Mouse (Mus musculus) CH12.LX (cell line): ENCODE data around the gene Rnf26. TPM values are rescaled to one million over a fixed set of nuclear protein-coding genes. Genes with fewer than 3 reads are reported as not detected.

Experiments used
- DNase-seq: peaks from one replicate; pipeline ENCODE4 v3.0.0-alpha.2; 2013; ENCODE audit errors: extremely low read depth
- H3K27ac ChIP-seq: 2 replicates; pipeline ENCODE4 v1.5.1; 2012; ENCODE audit warnings: low read depth, mild to moderate bottlenecking, control low read depth, moderate library complexity; ENCODE audit not compliant: insufficient read depth
- H3K27me3 ChIP-seq: replicated peaks from 2 replicates; pipeline ENCODE3; 2012; ENCODE audit warnings: inconsistent platforms
- H3K36me3 ChIP-seq, 2 experiments: replicated peaks in 1 of 2; 2 replicates each; pipeline versions ENCODE3 to v1.6.1; 2012; ENCODE audit warnings: inconsistent platforms in 1 of 2, low read length in 1 of 2, mild to moderate bottlenecking in 1 of 2, mixed read lengths in 1 of 2, moderate library complexity in 1 of 2; ENCODE audit not compliant: control insufficient read depth in 1 of 2, insufficient read depth in 1 of 2
- H3K4me1 ChIP-seq, 2 experiments: 2 replicates each; pipeline ENCODE4 v1.6.1; 2012; ENCODE audit warnings: inconsistent platforms in 1 of 2, moderate library complexity in 1 of 2; ENCODE audit not compliant: insufficient read depth in 2 of 2, control insufficient read depth in 1 of 2
- H3K4me2 ChIP-seq: 2 replicates; pipeline ENCODE4 v1.6.1; 2012; ENCODE audit warnings: low read depth, mild to moderate bottlenecking, control low read depth; ENCODE audit not compliant: poor library complexity, insufficient read depth, severe bottlenecking
- H3K4me3 ChIP-seq, 3 experiments: fragments of 150-350 bp in 1 of 3; sonication (generic) in 1 of 3; replicated peaks in 1 of 3; 2 replicates each; pipeline versions ENCODE3 to v1.5.1; 2011 to 2012; ENCODE audit warnings: low read depth in 2 of 3, low read length in 2 of 3, mild to moderate bottlenecking in 2 of 3, moderate library complexity in 2 of 3, control low read depth in 1 of 3, improper control_type of control experiment in 1 of 3, inconsistent platforms in 1 of 3, mixed read lengths in 1 of 3; ENCODE audit not compliant: poor library complexity in 1 of 3
- H3K79me2 ChIP-seq: replicated peaks from 2 replicates; pipeline ENCODE4 v1.6.1; 2012; ENCODE audit warnings: mild to moderate bottlenecking, moderate library complexity; ENCODE audit not compliant: control insufficient read depth, poor library complexity, insufficient read depth, severe bottlenecking; ENCODE audit errors: extremely low read depth
- H3K9ac ChIP-seq: 2 replicates; pipeline ENCODE4 v1.6.1; 2012; ENCODE audit warnings: low read depth, mild to moderate bottlenecking, control low read depth, moderate library complexity; ENCODE audit not compliant: insufficient read depth
- H3K9me3 ChIP-seq: replicated peaks from 2 replicates; pipeline ENCODE3; 2012; ENCODE audit warnings: low read length, inconsistent platforms, mixed read lengths
- BHLHE40 ChIP-seq: IDR thresholded peaks from 2 replicates; pipeline ENCODE4 v1.6.1; 2011; ENCODE audit warnings: mild to moderate bottlenecking, low read depth, low read length, improper control_type of control experiment
- CHD1 ChIP-seq: IDR thresholded peaks from 2 replicates; pipeline ENCODE4 v1.6.1; 2012; ENCODE audit warnings: low read depth, low read length, improper control_type of control experiment, inconsistent platforms
- CHD2 ChIP-seq: IDR thresholded peaks from 2 replicates; pipeline ENCODE4 v1.6.1; 2011; ENCODE audit warnings: low read length, improper control_type of control experiment
- CTCF ChIP-seq, 2 experiments: IDR thresholded peaks in 1 of 2; conservative IDR thresholded peaks in 1 of 2; 2 replicates each; pipeline ENCODE4 v1.5.1; 2011 to 2012; ENCODE audit warnings: low read depth in 2 of 2, low read length in 2 of 2, improper control_type of control experiment in 1 of 2, inconsistent platforms in 1 of 2, mild to moderate bottlenecking in 1 of 2, moderate library complexity in 1 of 2
- E2F4 ChIP-seq: IDR thresholded peaks from 2 replicates; pipeline ENCODE4 v1.6.1; 2011; ENCODE audit warnings: low read depth, low read length, improper control_type of control experiment; ENCODE audit not compliant: insufficient replicate concordance
- ELF1 ChIP-seq: IDR thresholded peaks from 2 replicates; pipeline ENCODE4 v1.6.1; 2014; ENCODE audit warnings: low read depth, mild to moderate bottlenecking, inconsistent platforms, low read length, improper control_type of control experiment
- EP300 ChIP-seq: IDR thresholded peaks from 2 replicates; pipeline ENCODE4 v1.6.1; 2011; ENCODE audit warnings: low read length, improper control_type of control experiment
- ETS1 ChIP-seq: conservative IDR thresholded peaks from 2 replicates; pipeline ENCODE4 v1.6.1; 2012; ENCODE audit warnings: low read depth, mild to moderate bottlenecking, inconsistent platforms, low read length, improper control_type of control experiment, moderate library complexity
- GABPA ChIP-seq: IDR thresholded peaks from 2 replicates; pipeline ENCODE4 v1.6.1; 2012; ENCODE audit warnings: low read depth, low read length, improper control_type of control experiment, inconsistent platforms; ENCODE audit not compliant: insufficient replicate concordance
- HCFC1 ChIP-seq: IDR thresholded peaks from 2 replicates; pipeline ENCODE4 v1.6.1; 2012; ENCODE audit warnings: low read depth, mild to moderate bottlenecking, inconsistent platforms, low read length, improper control_type of control experiment
- IRF4 ChIP-seq: IDR thresholded peaks from 2 replicates; pipeline ENCODE4 v1.6.1; 2014; ENCODE audit warnings: low read depth, mild to moderate bottlenecking, inconsistent platforms, low read length, improper control_type of control experiment
- JUN ChIP-seq: IDR thresholded peaks from 2 replicates; pipeline ENCODE4 v1.6.1; 2011; ENCODE audit warnings: low read depth, mild to moderate bottlenecking, low read length, improper control_type of control experiment, moderate library complexity; ENCODE audit not compliant: insufficient read depth
- JUND ChIP-seq: conservative IDR thresholded peaks from 2 replicates; pipeline ENCODE4 v1.6.1; 2011; ENCODE audit warnings: low read depth, low read length, improper control_type of control experiment
- KAT2A ChIP-seq: IDR thresholded peaks from 2 replicates; pipeline ENCODE4 v1.6.1; 2012; ENCODE audit warnings: low read length, improper control_type of control experiment, inconsistent platforms; ENCODE audit not compliant: insufficient replicate concordance
- MAFK ChIP-seq: IDR thresholded peaks from 2 replicates; pipeline ENCODE4 v1.6.1; 2011; ENCODE audit warnings: low read length, improper control_type of control experiment; ENCODE audit not compliant: insufficient replicate concordance
- MAX ChIP-seq: IDR thresholded peaks from 2 replicates; pipeline ENCODE4 v1.6.1; 2011; ENCODE audit warnings: low read length, improper control_type of control experiment
- MAZ ChIP-seq: IDR thresholded peaks from 2 replicates; pipeline ENCODE4 v1.6.1; 2012; ENCODE audit warnings: low read depth, mild to moderate bottlenecking, inconsistent platforms, low read length, improper control_type of control experiment, moderate library complexity
- MEF2A ChIP-seq: IDR thresholded peaks from 2 replicates; pipeline ENCODE4 v1.6.1; 2014; ENCODE audit warnings: low read depth, mild to moderate bottlenecking, inconsistent platforms, low read length, improper control_type of control experiment, borderline replicate concordance
- MXI1 ChIP-seq: IDR thresholded peaks from 2 replicates; pipeline ENCODE4 v1.6.1; 2011; ENCODE audit warnings: mild to moderate bottlenecking, low read depth, low read length, improper control_type of control experiment
- MYC ChIP-seq: IDR thresholded peaks from 2 replicates; pipeline ENCODE4 v1.6.1; 2011; ENCODE audit warnings: low read depth, mild to moderate bottlenecking, improper control_type of control experiment, low read length
- NELFE ChIP-seq: IDR thresholded peaks from 2 replicates; pipeline ENCODE4 v1.6.1; 2011; ENCODE audit warnings: low read depth, low read length, improper control_type of control experiment
- NRF1 ChIP-seq: IDR thresholded peaks from 2 replicates; pipeline ENCODE4 v1.6.1; 2014; ENCODE audit warnings: low read depth, mild to moderate bottlenecking, inconsistent platforms, low read length, improper control_type of control experiment, moderate library complexity
- PAX5 ChIP-seq: IDR thresholded peaks from 2 replicates; pipeline ENCODE4 v1.6.1; 2012; ENCODE audit warnings: low read length, inconsistent platforms, mixed read lengths
- POLR2A ChIP-seq: IDR thresholded peaks from 2 replicates; pipeline ENCODE4 v1.6.1; 2011; ENCODE audit warnings: low read depth, mild to moderate bottlenecking, improper control_type of control experiment, low read length
- POLR2AphosphoS2 ChIP-seq: IDR thresholded peaks from 2 replicates; pipeline ENCODE4 v1.6.1; 2011; ENCODE audit warnings: low read depth, low read length, improper control_type of control experiment
- RAD21 ChIP-seq: IDR thresholded peaks from 2 replicates; pipeline ENCODE4 v1.6.1; 2011; ENCODE audit warnings: low read depth, mild to moderate bottlenecking, low read length, improper control_type of control experiment, moderate library complexity
- RCOR1 ChIP-seq: conservative IDR thresholded peaks from 2 replicates; pipeline ENCODE4 v1.6.1; 2012; ENCODE audit warnings: low read depth, mild to moderate bottlenecking, inconsistent platforms, low read length, improper control_type of control experiment
- SIN3A ChIP-seq: IDR thresholded peaks from 2 replicates; pipeline ENCODE4 v1.6.1; 2012; ENCODE audit warnings: low read length, improper control_type of control experiment, inconsistent platforms
- SMC3 ChIP-seq: IDR thresholded peaks from 2 replicates; pipeline ENCODE4 v1.6.1; 2011; ENCODE audit warnings: low read depth, low read length, improper control_type of control experiment
- TBP ChIP-seq: conservative IDR thresholded peaks from 2 replicates; pipeline ENCODE4 v1.6.1; 2011; ENCODE audit warnings: low read depth, low read length, improper control_type of control experiment
- TCF12 ChIP-seq: IDR thresholded peaks from 2 replicates; pipeline ENCODE4 v1.6.1; 2014; ENCODE audit warnings: low read depth, mild to moderate bottlenecking, inconsistent platforms, low read length, improper control_type of control experiment
- UBTF ChIP-seq: IDR thresholded peaks from 2 replicates; pipeline ENCODE4 v1.6.1; 2012; ENCODE audit warnings: low read depth, mild to moderate bottlenecking, inconsistent platforms, low read length, improper control_type of control experiment, moderate library complexity
- USF1 ChIP-seq: IDR thresholded peaks from 2 replicates; pipeline ENCODE4 v1.6.1; 2014; ENCODE audit warnings: low read depth, mild to moderate bottlenecking, inconsistent platforms, low read length, improper control_type of control experiment
- USF2 ChIP-seq: conservative IDR thresholded peaks from 2 replicates; pipeline ENCODE4 v1.6.1; 2011; ENCODE audit warnings: low read depth, low read length, improper control_type of control experiment
- ZC3H11A ChIP-seq: IDR thresholded peaks from 2 replicates; pipeline ENCODE4 v1.6.1; 2012; ENCODE audit warnings: low read depth, mild to moderate bottlenecking, inconsistent platforms, low read length, improper control_type of control experiment
- ZKSCAN1 ChIP-seq: IDR thresholded peaks from 2 replicates; pipeline ENCODE4 v1.6.1; 2012; ENCODE audit warnings: low read depth, inconsistent platforms, low read length, improper control_type of control experiment, borderline replicate concordance
- ZMIZ1 ChIP-seq: IDR thresholded peaks from 2 replicates; pipeline ENCODE4 v1.6.1; 2012; ENCODE audit warnings: low read depth, mild to moderate bottlenecking, inconsistent platforms, low read length, improper control_type of control experiment
- ZNF384 ChIP-seq: IDR thresholded peaks from 2 replicates; pipeline ENCODE4 v1.6.1; 2012; ENCODE audit warnings: low read depth, low read length, improper control_type of control experiment, inconsistent platforms
- dilution Hi-C: fragments of 300-500 bp; cut with MboI; formaldehyde crosslinking; loops from 2 replicates; pipeline ENCODE4 v1.14.3; 2020; ENCODE audit warnings: low sequenced_read_pairs; ENCODE audit not compliant: extremely low pct_unique_long_range_greater_than_20kb, extremely low pct_ligation_motif_present
- in situ Hi-C: fragments of 300-500 bp; cut with MboI; formaldehyde crosslinking; loops from 3 replicates; pipeline ENCODE4 v1.14.3; 2019; ENCODE audit warnings: low sequenced_read_pairs, low pct_ligation_motif_present, low pct_unique_long_range_greater_than_20kb, mixed read lengths
- polyA plus RNA-seq: library from polyadenylated mRNA; unstranded; fragments of >175 nt; gene quantifications from 2 replicates; pipeline ENCODE4 v1.2.1, GENCODE M21; 2012; ENCODE audit warnings: low read depth; ENCODE audit not compliant: insufficient read length
- total RNA-seq, 2 experiments: library from RNA; depleted of rRNA; stranded (reverse); fragments of 300-350 nt in 1 of 2; fragments of >200 nt in 1 of 2; gene quantifications; 2 replicates each; pipeline ENCODE4 v1.2.3; 2012 to 2014

The Rnf26 gene
- total and polyA plus RNA-seq, 3 experiments, result 11.7 to 40.0 (median 15.3) TPM

GRCm38 (mm10) chr9:44066785-44067225 lies 46.5 kb downstream of the Rnf26 start, which contains the start of gene Usp2:
Gene Usp2 (plus strand): TSS chr9:44067021.
- in situ Hi-C loops, result no loop called here
- peak within 1 kb of the TSS in 1 of 3 experiments; percentile 54 for H3K4me3 ChIP-seq
- peak; percentile 96 for DNase-seq
- no peaks in the 10 kb centered on the region for H3K9me3 ChIP-seq
- peaks cover 15 to 18% of the 10 kb centered on the region in 2 experiments for H3K4me1 ChIP-seq
- no peak within 1 kb of the TSS; the same call in 1 of the 2 replicates for H3K9ac ChIP-seq
- H3K36me3 ChIP-seq, result no peaks in the 10 kb centered on the region
- TF ChIP-seq JUND, result no peak
- peak; percentile 93 for TF ChIP-seq MYC
- peak; percentile 86; the same call in 1 of the 2 replicates for TF ChIP-seq UBTF
- TF ChIP-seq ELF1, result no peak
- TF ChIP-seq USF1, result peak; percentile 69
- peak; percentile 45 for TF ChIP-seq GABPA
- TF ChIP-seq CHD2, result peak; percentile 31; the same call in 1 of the 2 replicates
- peak; percentile 89; the same call in 1 of the 2 replicates for TF ChIP-seq MAZ
- TF ChIP-seq PAX5, result no peak
- peak; percentile 44; the same call in 1 of the 2 replicates for TF ChIP-seq NRF1
- TF ChIP-seq USF2, result peak; percentile 65
- no peak for TF ChIP-seq E2F4
- TF ChIP-seq MAX, result peak; percentile 99
- no peak for TF ChIP-seq ZMIZ1
- no peak for TF ChIP-seq KAT2A
- no peak for TF ChIP-seq MAFK
- no peak for TF ChIP-seq ZKSCAN1
- no peak for TF ChIP-seq MEF2A
- peak; percentile 65 for TF ChIP-seq SMC3
- 0 out of 2 replicates have a peak, but pooled peaks have one; percentile 25 for TF ChIP-seq BHLHE40
- no peak for TF ChIP-seq ETS1
- peak; percentile 38; the same call in 1 of the 2 replicates for TF ChIP-seq HCFC1
- TF ChIP-seq NELFE, result no peak
- peak; percentile 79 for TF ChIP-seq IRF4
- TF ChIP-seq RCOR1, result no peak
- no peak for TF ChIP-seq EP300
- no peak for TF ChIP-seq JUN
- no peak for TF ChIP-seq CHD1
- no peak; the same call in 1 of the 2 replicates for TF ChIP-seq TCF12
- peak; percentile 100 for TF ChIP-seq SIN3A
- TF ChIP-seq POLR2A, result no peak
- TF ChIP-seq RAD21, result peak; percentile 54
- TF ChIP-seq ZNF384, result no peak
- TF ChIP-seq CTCF (conservative IDR thresholded peaks at IDR 0.05 in 1 of 2, IDR thresholded peaks at IDR 0.05 in 1 of 2; ENCODE audit: low read depth in 2 of 2, low read length in 2 of 2), result peak in 1 of 2 experiments; percentile 87; a peak in 2 of 4 replicates
- peak; percentile 100 for TF ChIP-seq MXI1
- TF ChIP-seq POLR2AphosphoS2, result no peak
- no peak for TF ChIP-seq TBP
- no peak for TF ChIP-seq ZC3H11A
- TF ChIP-seq, all 38 proteins: peak for 17
- H3K4me2 ChIP-seq, result peak within 1 kb of the TSS; percentile 64
- H3K79me2 ChIP-seq, result no peaks in the 10 kb centered on the region
- no peak within 1 kb of the TSS for H3K27ac ChIP-seq
- H3K27me3 ChIP-seq, result peaks cover 74% of the 10 kb centered on the region
- dilution Hi-C loops, result no loop called here
